Mouse (Mus musculus): Measurements from ENCODE around the gene Gm29735. TPM values are rescaled to one million over a fixed set of nuclear protein-coding genes. Genes with fewer than 3 reads are reported as not detected.
"Not testable (repeated sequence)": the region's sequence is repeated elsewhere in the genome, so short reads cannot be mapped to it uniquely, and the experiment has no call there.

The Gm29735 gene
- polyA plus RNA-seq, 1 experiment from 2014 or later = not detected

GRCm38 (mm10) chr7:142134206-142134995 is 22.5 kb downstream of the Gm29735 start:
- H3K27me3 ChIP-seq (ENCODE audit: insufficient read depth, low read length) = no peaks in the 10 kb centered on the region; the same call in 1 of the 2 replicates
- H3K4me2 ChIP-seq (ENCODE audit: low read depth, low read length) = no peak overlapping the region
- no peaks in the 10 kb centered on the region for H3K4me1 ChIP-seq (ENCODE audit: insufficient read depth)
- peak; percentile 44 for TF ChIP-seq CTCF (IDR thresholded peaks at IDR 0.05; ENCODE audit: low read depth)
- TF ChIP-seq EP300 (IDR thresholded peaks at IDR 0.05; ENCODE audit: low read depth) = no peak
- no peak overlapping the region for H3K4me3 ChIP-seq (ENCODE audit: low read depth, low read length)
- WGBS (ENCODE audit: insufficient replicate concordance) = 40% methylated on average over 4 of the region's 4 CpGs
- ATAC-seq (0 out of 2 replicates have a peak, but pooled peaks have one; percentile 36), DNase-seq (no peak)
- no peak overlapping the region for H3K27ac ChIP-seq (ENCODE audit: low read depth)
- no peaks in the 10 kb centered on the region for H3K9me3 ChIP-seq (ENCODE audit: low read length)
- no peak overlapping the region for H3K9ac ChIP-seq (replicated peaks)
- no peaks in the 10 kb centered on the region for H3K36me3 ChIP-seq (replicated peaks; ENCODE audit: insufficient read depth, low read length)

GRCm38 (mm10) chr7:142128843-142129242 is 28.1 kb downstream of the Gm29735 start:
- Histone ChIP-seq H3K27ac (ENCODE audit: low read depth) (no peak overlapping the region), H3K9ac (replicated peaks) (no peak overlapping the region), H3K27me3 (ENCODE audit: insufficient read depth, low read length) (no peaks in the 10 kb centered on the region; the same call in 1 of the 2 replicates), H3K4me2 (ENCODE audit: low read depth, low read length) (no peak overlapping the region), H3K4me1 (ENCODE audit: insufficient read depth) (no peaks in the 10 kb centered on the region), H3K9me3 (ENCODE audit: low read length) (no peaks in the 10 kb centered on the region), H3K36me3 (replicated peaks; ENCODE audit: insufficient read depth, low read length) (no peaks in the 10 kb centered on the region), H3K4me3 (ENCODE audit: low read depth, low read length) (no peak overlapping the region)
- WGBS (ENCODE audit: insufficient replicate concordance) = 45% methylated on average over 4 of the region's 4 CpGs
- TF ChIP-seq CTCF (IDR thresholded peaks at IDR 0.05; ENCODE audit: low read depth) (0 out of 2 replicates have a peak, but pooled peaks have one; percentile 16), EP300 (IDR thresholded peaks at IDR 0.05; ENCODE audit: low read depth) (no peak)
- ATAC-seq = no peak
- no peak for DNase-seq

- WGBS (ENCODE audit: insufficient replicate concordance) = 95% methylated on average over 1 of the region's 1 CpGs
- ATAC-seq; H3K4me1 ChIP-seq (ENCODE audit: insufficient read depth); H3K27ac ChIP-seq (ENCODE audit: low read depth); H3K9me3 ChIP-seq (ENCODE audit: low read length); H3K9ac ChIP-seq (replicated peaks); H3K4me2 ChIP-seq (ENCODE audit: low read depth, low read length); DNase-seq; H3K36me3 ChIP-seq (replicated peaks; ENCODE audit: insufficient read depth, low read length); H3K4me3 ChIP-seq (ENCODE audit: low read depth, low read length); H3K27me3 ChIP-seq (ENCODE audit: insufficient read depth, low read length): not testable (repeated sequence)
These were observed 36.3 kb downstream of the Gm29735 start, which contains the start of gene Gm45618 for GRCm38 (mm10) chr7:142120629-142121028. Gm45618 (minus strand) TSS chr7:142120729.

- H3K27ac ChIP-seq (ENCODE audit: low read depth) = no peak overlapping the region
- H3K27me3 ChIP-seq (ENCODE audit: insufficient read depth, low read length) = no peaks in the 10 kb centered on the region
- no peak overlapping the region for H3K9ac ChIP-seq (replicated peaks)
- TF ChIP-seq EP300 (IDR thresholded peaks at IDR 0.05; ENCODE audit: low read depth) (no peak), CTCF (IDR thresholded peaks at IDR 0.05; ENCODE audit: low read depth) (peak; percentile 61)
- no peaks in the 10 kb centered on the region for H3K4me1 ChIP-seq (ENCODE audit: insufficient read depth)
- peak; percentile 25 for DNase-seq
- H3K4me2 ChIP-seq (ENCODE audit: low read depth, low read length) = no peak overlapping the region
- H3K9me3 ChIP-seq (ENCODE audit: low read length) = no peaks in the 10 kb centered on the region
- 16% methylated on average over 5 of the region's 5 CpGs for WGBS (ENCODE audit: insufficient replicate concordance)
- H3K4me3 ChIP-seq (ENCODE audit: low read depth, low read length) = no peak overlapping the region
- ATAC-seq = no peak
- H3K36me3 ChIP-seq (replicated peaks; ENCODE audit: insufficient read depth, low read length) = no peaks in the 10 kb centered on the region
These were observed 37.3 kb downstream of the Gm29735 start for GRCm38 (mm10) chr7:142119632-142120031.

Other genes with a start within 250 kb of the Gm29735 start
- gene Tollip, start 238.6 kb downstream of the Gm29735 start, polyA plus RNA-seq (2015; fragmentation: Nextera tagmentation; extraction: Ambion mirVana) = 15.5 and 18.7 TPM in 2 replicates
- gene Brsk2, start 207.4 kb downstream of the Gm29735 start, polyA plus RNA-seq (2015; fragmentation: Nextera tagmentation; extraction: Ambion mirVana) = 0.06 and 0.13 TPM in 2 replicates
- gene Mob2, start 96.0 kb downstream of the Gm29735 start, polyA plus RNA-seq (2015; fragmentation: Nextera tagmentation; extraction: Ambion mirVana) = 38.5 and 40.8 TPM in 2 replicates
- gene Dusp8, start 61.3 kb downstream of the Gm29735 start, polyA plus RNA-seq (2015; fragmentation: Nextera tagmentation; extraction: Ambion mirVana) = 1.8 TPM in 2 replicates
- gene Gm45618, start 36.4 kb downstream of the Gm29735 start, polyA plus RNA-seq (2015; fragmentation: Nextera tagmentation; extraction: Ambion mirVana) = not detected in 2 replicates
- not detected in 2 replicates for gene Gm39115, start 21.1 kb downstream of the Gm29735 start, polyA plus RNA-seq (2015; fragmentation: Nextera tagmentation; extraction: Ambion mirVana)
- gene Gm45337, start 12.5 kb downstream of the Gm29735 start, polyA plus RNA-seq (2015; fragmentation: Nextera tagmentation; extraction: Ambion mirVana) = not detected in 2 replicates
- not detected in 2 replicates for gene Gm4553, start 8.6 kb upstream of the Gm29735 start, polyA plus RNA-seq (2015; fragmentation: Nextera tagmentation; extraction: Ambion mirVana)
- gene Krtap5-2, start 18.9 kb upstream of the Gm29735 start, polyA plus RNA-seq (2015; fragmentation: Nextera tagmentation; extraction: Ambion mirVana) = not detected in 2 replicates
- gene Gm10153, start 33.3 kb upstream of the Gm29735 start, polyA plus RNA-seq (2015; fragmentation: Nextera tagmentation; extraction: Ambion mirVana) = not detected in 2 replicates
- gene Krtap5-3, start 44.3 kb upstream of the Gm29735 start, polyA plus RNA-seq (2015; fragmentation: Nextera tagmentation; extraction: Ambion mirVana) = not detected in 2 replicates
- gene Gm7579, start 54.7 kb upstream of the Gm29735 start, polyA plus RNA-seq (2015; fragmentation: Nextera tagmentation; extraction: Ambion mirVana) = not detected in 2 replicates
- gene Krtap5-5, start 72.9 kb upstream of the Gm29735 start, polyA plus RNA-seq (2015; fragmentation: Nextera tagmentation; extraction: Ambion mirVana) = not detected in 2 replicates
- not detected in 2 replicates for gene Gm40460, start 84.0 kb upstream of the Gm29735 start, polyA plus RNA-seq (2015; fragmentation: Nextera tagmentation; extraction: Ambion mirVana)
- gene Gm2431, start 101.2 kb upstream of the Gm29735 start, polyA plus RNA-seq (2015; fragmentation: Nextera tagmentation; extraction: Ambion mirVana) = not detected in 2 replicates
- gene Gm4559, start 117.2 kb upstream of the Gm29735 start, polyA plus RNA-seq (2015; fragmentation: Nextera tagmentation; extraction: Ambion mirVana) = not detected in 2 replicates
- not detected in 2 replicates for gene Krtap5-1, start 140.0 kb upstream of the Gm29735 start, polyA plus RNA-seq (2015; fragmentation: Nextera tagmentation; extraction: Ambion mirVana)
- not detected in 2 replicates for gene Krtap5-4, start 146.4 kb upstream of the Gm29735 start, polyA plus RNA-seq (2015; fragmentation: Nextera tagmentation; extraction: Ambion mirVana)
- gene Ifitm10, start 216.6 kb upstream of the Gm29735 start, polyA plus RNA-seq (2015; fragmentation: Nextera tagmentation; extraction: Ambion mirVana) = 2.1 and 2.2 TPM in 2 replicates
- gene Gm49369, start 225.6 kb upstream of the Gm29735 start, polyA plus RNA-seq (2015; fragmentation: Nextera tagmentation; extraction: Ambion mirVana) = not detected in 2 replicates
- gene Ctsd, start 230.9 kb upstream of the Gm29735 start, polyA plus RNA-seq (2015; fragmentation: Nextera tagmentation; extraction: Ambion mirVana) = 311 and 324 TPM in 2 replicates

Data from liver, postnatal 0 days (tissue).